Mouse (Mus musculus) left cerebral cortex, adult 11 months (tissue): ENCODE measurements around the gene Cyp4x1.
"Not testable (repeated sequence)": the region's sequence is repeated elsewhere in the genome, so short reads cannot be mapped to it uniquely, and the experiment has no call there.

Source experiments
- DNase-seq: peaks from one replicate; pipeline ENCODE4 v3.0.0; 2022; ENCODE audit warnings: low spot score

Gene Cyp4x1

DNA sequence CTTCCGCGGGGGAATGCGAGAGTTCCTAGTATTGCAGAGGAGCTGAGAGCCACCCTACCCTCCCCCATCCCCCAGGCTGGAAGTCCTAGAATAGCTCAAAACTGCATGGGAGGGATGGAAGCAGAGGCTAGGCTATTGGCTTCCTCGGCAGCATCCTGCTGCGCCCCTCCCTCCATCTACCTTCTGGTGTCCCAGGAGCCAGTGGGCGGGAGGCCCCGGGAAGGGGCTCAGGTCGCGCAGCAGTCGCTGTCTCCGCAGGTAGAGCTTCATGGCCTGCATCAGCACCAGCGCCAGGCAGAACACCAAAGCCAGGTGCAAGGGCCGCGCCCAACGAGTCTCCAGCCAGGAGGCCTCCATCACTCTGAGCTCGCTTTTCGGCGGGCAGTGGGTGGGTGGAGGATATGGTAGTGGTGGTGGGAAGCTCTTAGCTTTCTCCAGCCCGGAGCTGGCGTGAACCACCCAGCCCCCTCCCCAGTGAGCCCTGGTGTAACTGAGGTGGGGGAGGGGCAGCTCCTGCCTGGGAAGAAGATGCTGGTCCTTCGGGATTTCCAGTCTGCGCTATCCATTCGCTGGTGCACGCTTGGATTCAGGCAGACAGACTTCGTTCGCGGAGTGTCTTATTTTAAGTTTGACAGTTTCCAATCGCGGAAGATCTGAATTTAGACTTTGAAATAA lies at the start of gene Cyp4x1:
Cyp4x1 (minus strand) TSS at position 661 of the 675 bp plus-strand sequence.
- DNase-seq: peak; percentile 58

DNA sequence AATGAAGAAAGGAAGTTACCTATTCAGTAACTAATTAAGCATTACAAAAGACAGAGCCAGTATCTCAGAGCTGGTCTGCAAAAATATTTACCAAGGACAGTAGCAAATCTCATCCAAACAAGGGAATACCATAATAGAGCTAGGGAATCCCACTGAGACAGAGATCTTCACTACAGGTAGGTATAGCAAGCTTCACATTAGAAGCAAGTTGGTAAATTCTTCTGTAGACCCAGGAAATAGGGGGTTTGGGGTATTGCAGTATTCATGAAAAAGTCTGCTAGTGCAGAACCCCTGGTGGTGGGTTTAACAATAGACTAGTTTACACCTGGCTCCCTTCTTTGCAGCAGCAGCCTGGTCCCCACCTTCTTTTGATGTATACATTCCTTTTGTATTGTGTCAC lies 42.1 kb upstream of the Cyp4x1 start:
- not testable (repeated sequence) for DNase-seq

DNA sequence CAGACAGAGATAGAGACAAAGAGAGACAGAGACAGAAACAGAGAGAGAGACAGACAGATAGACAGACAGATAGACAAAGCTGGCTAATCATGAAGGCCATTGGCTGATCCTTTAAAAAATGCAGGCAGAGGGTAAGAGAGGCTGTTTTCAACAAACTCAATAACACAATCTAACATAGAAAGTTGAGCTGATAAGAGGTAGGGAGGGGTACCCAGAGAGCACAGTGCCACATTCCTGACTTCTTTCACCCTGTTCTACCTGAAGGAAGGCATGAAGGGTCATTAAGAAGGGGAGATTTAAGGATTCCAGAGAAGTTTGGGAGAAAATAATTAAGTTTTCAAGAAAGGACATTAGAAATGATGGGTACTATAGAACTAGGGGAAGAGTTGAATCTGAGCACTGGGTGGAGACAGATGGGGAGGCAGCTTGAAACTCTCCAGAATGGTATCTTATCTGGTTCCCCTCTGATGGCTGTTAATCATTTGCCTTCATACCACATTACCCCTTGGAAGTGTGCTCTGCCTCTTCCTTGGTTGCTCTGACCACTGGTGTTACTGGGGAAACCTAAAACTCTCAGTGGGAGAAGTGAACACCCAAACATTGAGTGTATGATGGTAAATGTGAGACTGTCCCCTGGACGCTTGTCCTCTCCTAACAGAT lies 40.7 kb upstream of the Cyp4x1 start:
- DNase-seq: no peak

DNA sequence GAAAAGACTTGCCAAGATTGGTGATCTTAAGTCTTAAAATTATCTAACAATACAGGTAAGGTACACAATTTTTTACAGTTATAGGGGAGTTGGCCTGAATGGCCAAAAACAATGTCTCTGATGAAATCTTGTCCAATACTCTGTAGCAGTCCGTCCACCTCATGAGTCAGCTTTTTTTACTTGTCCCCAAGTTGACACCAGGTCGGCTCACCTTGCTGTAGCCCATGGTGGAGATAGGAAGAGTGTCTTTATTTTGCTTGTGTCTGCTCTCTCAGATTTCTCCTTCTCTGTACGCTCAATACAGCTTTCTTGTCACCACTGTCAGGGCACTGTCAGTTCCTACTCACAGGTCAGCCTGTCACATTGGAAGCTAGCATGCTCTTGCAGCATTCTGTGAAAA lies 24.9 kb upstream of the Cyp4x1 start:
- not testable (repeated sequence) for DNase-seq

DNA sequence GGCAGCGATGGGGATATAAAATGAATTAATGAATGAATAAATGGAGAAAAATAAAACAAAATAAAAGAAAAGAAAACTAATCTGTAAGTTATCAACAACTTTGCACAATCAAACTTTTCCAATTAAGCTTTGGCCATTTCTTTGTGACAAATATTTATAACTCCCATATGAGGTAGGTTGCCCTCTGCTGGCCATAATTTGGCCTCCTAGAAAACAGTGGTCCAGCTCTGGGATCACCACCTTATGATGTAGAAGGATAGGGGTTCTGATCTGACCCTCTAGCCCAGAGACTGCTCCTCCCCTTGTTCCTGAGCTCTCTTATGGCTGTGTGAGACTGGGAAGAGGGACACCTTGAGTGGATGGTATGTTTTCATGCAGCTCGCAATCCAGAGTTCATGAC lies 20.6 kb upstream of the Cyp4x1 start:
- DNase-seq: no peak

DNA sequence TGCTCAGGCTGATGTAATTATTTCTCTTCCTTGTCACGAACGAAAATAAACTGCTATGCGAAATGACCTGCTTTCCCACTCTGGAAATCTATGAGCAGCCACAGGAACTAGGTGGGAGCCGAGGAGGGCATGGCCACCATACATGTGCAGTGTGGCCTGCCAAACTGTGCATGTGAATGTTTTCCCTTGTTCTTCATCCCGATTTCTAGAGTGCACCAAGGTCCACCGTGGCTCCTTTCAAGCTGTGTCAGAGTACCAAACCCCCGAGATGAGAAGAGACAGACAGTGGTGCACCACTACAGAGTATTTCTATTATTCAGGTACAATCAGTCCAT lies 182 bp upstream of the Cyp4x1 start:
- DNase-seq: no peak

DNA sequence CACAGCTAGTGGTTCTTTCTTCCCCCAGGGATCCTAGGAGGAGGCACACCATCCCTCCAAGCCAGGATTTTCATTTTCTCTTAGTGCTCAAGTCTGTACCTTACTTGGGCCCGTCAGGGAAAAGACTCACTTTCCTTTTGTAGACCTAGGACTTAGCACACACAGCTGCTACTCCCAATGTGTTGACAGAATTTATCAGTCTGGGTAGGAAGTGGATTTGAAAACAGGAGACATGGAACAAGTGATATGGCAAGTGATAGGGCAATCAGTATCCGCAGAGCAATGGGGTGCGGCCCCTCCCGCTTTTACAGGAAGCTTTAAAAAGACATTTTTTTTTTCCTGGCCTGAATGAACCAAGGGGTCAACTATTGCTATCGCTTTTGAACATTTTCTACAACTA lies 996 bp downstream of the Cyp4x1 start:
- no peak for DNase-seq

DNA sequence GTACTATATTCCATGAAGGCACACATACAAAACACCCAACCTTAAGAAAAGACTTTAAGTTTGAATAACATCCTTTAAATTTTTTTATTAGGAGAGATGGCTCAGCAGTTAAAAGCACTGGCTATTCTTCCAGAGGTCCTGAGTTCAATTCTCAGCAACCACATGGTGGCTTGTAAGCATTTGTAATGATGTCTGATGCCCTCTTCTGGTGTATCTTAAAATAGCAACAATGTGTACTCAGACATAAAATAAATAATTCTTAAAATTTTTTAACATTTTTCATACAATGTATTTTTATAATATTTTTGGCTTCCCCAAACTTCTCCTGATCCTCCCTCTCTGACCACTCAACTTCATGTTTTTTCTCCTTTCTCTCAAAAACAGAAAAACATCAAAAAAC lies 9.4 kb downstream of the Cyp4x1 start:
- DNase-seq: no peak

DNA sequence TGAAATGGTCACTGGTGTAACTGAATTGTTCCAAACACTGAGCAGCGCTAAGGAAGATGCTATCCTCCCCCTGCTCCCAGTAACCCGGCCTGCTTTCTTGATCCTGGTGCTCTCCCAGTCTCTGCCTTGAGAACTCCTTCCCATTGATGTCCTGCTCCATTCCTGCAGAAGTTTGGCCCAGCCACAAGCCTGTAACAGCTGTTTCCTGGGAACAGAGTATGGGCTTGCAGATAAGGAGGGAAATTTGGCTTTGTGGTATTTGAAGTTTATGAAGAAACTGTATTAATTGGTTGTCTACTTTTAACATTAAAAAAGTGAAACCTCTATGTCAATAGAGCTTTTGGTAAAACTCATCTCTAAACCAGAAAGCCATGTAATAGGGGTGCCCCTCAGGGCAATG lies 10.6 kb downstream of the Cyp4x1 start:
- no peak for DNase-seq

DNA sequence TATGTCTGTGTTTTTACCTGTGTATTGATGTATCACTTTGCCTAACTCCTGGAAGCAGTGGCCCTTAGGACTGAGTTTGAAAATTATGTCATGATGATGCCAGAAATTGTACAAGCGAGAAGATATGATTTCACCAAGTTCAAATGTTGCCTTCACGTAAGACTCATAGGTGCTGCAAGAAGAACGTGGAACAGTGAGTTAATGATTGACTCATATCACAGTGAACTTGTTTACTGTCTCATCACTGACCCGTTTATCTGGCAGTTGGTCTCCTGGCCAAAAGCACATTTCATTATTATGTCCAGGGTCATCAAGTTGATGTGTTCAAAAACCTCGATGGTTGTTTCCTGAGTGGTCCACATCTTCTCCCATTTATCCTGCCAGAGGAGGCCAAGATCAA lies 12.5 kb downstream of the Cyp4x1 start:
- DNase-seq: no peak

DNA sequence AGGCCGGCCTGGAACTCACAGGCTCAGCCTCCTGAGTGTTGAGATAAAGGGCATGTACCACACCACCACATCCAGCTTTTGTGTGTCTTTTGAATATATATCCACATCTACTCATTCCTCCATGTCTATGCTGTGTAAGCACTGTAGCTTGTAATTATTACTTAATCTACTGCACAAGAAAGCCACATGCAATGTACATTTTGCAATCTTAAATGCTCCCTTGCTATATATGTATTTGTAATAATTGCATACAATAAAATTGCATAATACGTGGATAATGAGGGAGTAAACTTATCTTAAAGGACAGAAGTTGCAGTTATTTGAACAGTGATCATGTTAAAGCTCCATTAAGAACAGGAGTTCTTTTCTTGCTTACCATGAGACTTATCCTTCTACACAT lies 12.9 kb downstream of the Cyp4x1 start:
- no peak for DNase-seq

DNA sequence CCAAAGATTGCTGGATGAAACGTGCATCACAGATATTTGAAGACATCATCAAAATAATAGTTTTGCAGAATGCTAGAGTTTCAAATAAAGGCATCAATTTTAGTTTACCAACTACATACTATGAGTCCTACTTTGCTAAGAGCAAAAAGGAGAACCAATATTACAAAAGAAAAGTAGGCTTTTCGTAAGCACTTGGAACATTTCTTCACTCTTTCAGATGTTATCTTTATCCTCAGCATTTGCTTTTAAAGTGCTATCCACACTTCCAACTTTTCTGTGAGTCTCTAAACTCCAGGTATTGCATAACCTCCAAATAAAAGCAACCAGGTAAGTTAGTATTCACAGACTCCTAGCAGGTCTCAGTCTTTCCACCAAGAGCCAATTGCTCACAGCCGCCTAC lies 14.4 kb downstream of the Cyp4x1 start:
- DNase-seq: no peak

DNA sequence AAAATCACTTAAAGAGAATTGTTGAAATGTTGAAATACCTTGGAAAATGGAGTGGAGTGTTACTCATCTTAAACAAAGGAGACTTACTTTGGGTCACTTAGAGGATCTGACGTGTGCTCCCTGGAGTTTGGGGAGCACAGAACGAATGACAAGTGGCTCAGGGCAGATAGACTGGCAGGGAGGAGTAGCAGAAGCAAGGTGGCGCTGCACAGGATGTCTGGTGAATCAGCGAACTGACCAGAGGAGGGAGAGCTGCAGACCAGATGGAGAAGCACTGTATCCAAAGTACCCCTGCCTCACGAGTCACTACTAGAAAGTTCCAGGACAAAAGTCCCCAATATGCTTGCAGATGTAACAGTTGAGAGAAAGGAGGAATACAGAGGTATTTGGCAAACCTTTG lies 20.8 kb downstream of the Cyp4x1 start:
- DNase-seq: no peak

DNA sequence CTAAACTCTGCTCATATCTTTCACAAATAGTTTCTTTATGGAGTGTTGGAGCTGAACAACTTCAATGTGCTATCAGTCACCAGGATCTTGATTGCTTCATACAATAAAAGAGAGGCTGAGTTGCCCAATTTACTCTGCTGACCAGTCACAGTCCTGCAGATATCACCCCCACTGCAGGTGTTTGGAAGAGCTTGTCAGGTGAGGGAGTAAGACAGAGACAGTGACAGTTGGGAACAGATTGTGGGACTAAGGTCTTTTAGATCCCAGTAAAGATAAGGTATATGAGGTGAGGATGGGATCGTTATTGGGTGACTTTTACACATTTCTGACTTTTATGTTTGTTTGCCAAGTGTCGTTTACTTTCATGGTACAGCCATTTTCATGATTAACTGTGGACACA lies 22.9 kb downstream of the Cyp4x1 start:
- no peak for DNase-seq

DNA sequence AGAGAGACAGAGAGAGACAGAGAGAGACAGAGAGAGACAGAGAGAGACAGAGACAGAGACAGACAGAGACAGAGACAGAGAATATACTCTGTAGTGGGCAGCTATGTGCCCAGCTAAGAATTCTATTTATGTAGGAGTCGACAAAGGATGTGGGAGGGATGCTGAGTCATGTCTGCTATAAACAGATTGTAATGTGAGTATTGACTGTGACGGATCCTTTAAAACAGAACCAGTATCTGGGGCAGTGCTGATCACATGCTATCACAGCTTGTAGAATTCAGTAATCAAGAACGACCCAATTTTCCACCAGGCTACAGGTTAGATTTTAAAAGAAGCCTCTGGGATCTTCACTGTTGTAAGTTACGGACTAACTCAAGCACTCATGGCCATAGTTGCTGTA lies 30.6 kb downstream of the Cyp4x1 start:
- no peak for DNase-seq

DNA sequence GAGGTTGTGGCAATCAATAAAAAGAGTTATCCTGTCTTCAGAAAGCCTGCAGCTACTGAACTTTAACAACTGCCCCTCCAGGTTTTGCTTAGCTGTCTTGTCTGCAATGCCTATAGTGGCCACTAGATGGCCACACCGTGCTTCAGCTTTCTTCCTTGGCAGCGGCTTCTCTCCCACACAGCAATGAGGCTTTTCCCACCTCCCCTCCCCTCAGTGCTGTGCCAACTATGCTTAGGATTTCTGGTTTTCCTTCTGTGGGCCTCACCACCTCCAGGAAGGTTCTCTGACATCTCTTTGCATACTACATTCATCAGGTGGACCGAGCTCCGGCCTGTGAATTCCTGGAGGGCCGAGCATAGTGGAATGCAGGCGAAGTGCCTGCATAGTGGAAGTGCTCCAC lies 32.4 kb downstream of the Cyp4x1 start:
- DNase-seq: peak; percentile 48

DNA sequence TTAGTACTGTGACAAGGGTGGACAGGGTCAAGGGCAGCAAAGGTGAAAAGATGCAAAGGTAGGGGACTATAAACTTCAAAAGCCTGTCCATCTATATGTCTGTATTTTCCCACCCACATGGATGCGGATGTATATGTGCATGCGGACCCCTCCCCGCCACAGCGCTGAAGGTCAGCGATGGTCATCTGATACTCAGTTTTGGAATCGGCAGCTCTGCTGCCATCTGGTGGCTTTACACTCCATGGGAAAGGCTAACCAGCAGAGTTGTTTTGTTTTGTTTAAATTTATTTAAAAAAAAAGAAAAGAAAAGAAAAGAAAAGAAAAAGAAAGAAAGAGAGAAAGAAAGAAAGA lies 37.0 kb downstream of the Cyp4x1 start:
- no peak for DNase-seq

DNA sequence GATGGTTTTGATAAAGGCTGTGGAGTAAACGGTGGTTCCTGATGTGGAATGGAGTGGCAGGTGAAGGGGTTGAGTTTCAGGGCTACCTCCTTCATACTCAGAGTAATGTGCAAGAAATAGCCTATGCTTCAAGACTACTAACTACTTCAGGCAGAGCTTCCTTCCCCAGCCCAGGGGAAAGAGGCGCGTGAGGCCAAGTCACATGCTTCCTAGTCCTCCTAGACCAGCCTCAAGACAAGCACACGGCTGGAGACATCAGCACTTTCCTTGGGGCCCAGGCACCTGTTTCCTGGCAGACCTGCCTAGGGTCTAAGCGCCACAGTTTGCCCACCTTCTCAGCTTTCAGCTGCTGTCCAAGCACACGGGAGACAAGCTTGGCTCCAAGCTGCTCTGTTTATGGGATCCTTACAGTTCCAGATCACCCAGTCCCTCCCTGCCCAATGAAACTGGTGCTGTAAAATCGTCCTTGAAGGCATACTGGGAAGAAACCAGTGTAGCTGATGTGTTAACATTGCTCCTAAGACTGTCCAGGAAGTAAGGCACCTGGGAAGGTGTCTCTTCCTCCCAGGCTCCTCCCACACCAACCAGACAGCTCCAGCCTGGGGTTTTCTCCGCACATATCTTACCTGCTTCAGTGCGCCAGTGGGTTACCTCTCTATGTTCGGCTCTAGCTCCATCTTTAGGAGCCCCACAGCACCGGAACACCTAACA lies 37.5 kb downstream of the Cyp4x1 start:
- no peak for DNase-seq

DNA sequence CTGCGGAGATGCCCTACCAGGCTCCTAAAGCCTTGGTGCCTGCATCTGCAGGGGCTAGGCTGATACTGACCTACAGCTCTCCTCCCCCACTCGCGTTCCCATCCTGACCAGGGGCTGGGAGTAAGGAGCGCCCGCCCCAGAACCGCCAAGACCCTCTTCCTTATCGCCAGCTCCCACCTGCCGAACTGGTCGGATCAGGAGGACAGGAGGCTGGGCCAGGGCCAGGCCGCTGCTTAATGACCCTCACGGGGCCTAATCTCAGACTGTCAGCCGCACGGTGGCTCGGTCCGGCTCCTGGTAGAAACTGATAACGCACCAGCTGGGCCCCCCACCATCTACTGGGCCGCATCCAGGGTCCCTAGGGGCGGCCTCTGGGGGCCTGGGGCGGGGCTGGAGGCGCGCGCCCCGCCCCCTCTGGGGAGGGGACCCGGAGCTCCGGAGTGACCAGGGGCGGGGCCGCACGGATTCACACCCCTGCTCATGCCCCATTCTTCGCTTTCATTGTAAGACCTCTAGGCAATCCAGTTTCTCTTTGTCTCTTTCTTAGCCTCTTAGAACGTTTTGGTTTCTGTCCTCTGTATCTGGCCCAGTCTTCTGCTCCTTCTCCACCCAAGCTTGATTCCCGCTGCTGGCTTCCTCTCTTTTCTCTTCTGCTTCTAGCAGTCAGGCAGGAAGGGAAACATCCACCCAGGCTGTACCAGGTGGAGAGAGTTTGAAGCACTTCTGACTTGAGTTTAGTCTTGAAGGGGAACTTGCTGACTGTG lies 38.2 kb downstream of the Cyp4x1 start:
- DNase-seq: no peak

DNA sequence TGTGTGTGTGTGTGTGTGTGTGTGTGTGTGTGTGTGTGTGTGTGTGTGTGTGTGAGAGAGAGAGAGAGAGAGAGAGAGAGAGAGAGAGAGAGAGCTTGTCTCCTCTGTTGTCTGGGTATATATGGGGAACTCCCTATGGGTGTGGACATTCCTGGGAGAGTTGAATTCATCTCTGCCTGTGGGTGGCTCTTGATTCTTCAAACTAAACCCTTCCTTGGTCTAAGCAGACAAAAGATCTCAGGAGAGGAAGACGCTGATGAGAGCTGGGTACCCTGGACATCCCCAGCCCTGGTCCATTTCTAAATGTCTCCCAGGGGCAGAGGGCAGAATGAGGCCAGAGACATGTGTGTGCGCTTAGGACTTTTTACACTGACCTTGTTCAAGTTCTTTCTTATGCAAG lies 40.0 kb downstream of the Cyp4x1 start:
- DNase-seq: no peak

DNA sequence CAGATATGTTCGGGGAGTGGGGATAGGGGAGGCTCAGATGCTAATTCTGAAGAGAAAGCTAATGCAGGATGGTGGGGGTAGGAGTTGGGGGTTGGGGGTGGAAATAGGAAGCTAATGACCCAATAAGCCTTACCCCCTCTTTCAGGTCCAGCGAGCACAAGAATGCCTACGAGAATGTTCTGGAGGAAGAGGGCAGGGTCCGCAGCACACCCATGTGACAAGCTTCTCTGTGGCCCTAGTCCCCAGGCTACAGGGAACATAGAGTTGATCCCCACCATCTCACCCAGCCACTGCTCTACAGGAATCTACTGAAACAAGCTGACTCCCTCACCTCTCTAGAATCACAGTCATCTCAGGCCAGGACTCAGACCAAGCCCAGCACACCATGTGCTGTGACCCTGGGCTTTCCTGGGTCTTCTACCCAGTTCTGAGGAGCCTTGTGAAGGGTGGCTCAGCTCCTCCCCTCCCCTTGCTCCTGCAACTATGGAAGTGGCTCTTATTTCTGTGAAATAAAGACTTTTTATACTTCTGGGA lies 40.7 kb downstream of the Cyp4x1 start:
- no peak for DNase-seq

DNA sequence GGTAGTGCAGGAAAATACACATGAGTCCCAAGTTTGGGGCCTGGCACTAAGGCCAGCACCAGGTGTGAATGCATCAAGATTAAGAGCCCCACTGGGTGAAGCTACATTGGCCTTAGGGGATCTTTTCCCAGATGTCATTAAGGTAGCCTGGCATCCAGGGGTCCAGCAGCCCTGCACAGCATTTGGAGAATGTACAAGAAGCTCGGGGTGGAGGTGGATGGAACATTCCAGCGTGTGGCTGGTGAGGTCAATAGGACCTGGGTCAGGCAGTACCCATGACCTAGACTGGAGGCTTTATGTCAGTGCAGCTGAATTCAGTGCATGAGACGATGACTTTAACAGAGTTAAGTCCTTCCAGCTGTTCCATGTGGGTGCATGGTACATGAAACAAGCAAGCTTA lies 42.3 kb downstream of the Cyp4x1 start:
- DNase-seq: no peak

DNA sequence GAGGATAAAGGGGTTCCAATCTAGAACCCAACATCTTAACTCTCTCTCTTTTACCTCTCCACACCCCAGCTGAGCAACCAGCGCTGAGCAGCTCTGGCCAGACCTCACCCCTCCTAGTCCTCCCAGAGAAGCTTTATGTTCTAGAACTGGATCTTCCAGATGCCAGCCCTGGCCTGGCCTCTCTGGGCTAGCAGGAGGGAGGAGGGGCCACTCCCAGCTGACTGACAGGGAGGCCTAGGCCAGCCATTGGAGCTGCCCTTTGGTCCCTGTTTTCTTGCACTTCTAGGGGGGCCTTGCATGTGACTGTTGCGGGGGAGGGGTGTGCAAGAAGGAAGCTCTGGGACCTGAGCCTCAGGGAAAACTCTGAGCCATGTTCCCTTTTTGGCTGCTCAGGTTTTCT lies 43.5 kb downstream of the Cyp4x1 start:
- no peak for DNase-seq
